Mouse (Mus musculus) cerebellum, adult 2 months (tissue): ENCODE data around the gene Lims1. TPM values are rescaled to one million over a fixed set of nuclear protein-coding genes. Genes with fewer than 3 reads are reported as not detected.

Source experiments
- DNase-seq, 2 experiments: peaks; one replicate each; pipeline ENCODE4 v3.0.0; 2021
- H3K27ac ChIP-seq: fragments of 200-500 bp; 2 replicates; pipeline ENCODE4 v1.5.1; 2012; ENCODE audit warnings: low read length, control low read depth, inconsistent platforms; ENCODE audit not compliant: insufficient read depth
- H3K27me3 ChIP-seq: fragments of 200-500 bp; 2 replicates; pipeline ENCODE4 v1.6.1; 2012; ENCODE audit warnings: inconsistent platforms, mild to moderate bottlenecking, low read length, moderate library complexity; ENCODE audit not compliant: control insufficient read depth, insufficient read depth
- H3K4me1 ChIP-seq: fragments of 200-500 bp; 2 replicates; pipeline ENCODE4 v1.6.1; 2011; ENCODE audit warnings: low read length; ENCODE audit not compliant: control insufficient read depth, insufficient read depth
- H3K4me3 ChIP-seq: fragments of 200-500 bp; replicated peaks from 2 replicates; pipeline ENCODE3; 2011; ENCODE audit warnings: mild to moderate bottlenecking, low read depth, low read length, control low read depth; ENCODE audit not compliant: insufficient read depth
- CTCF ChIP-seq: fragments of 200-500 bp; IDR thresholded peaks from 2 replicates; pipeline ENCODE4 v1.5.1; 2011; ENCODE audit warnings: low read depth, mild to moderate bottlenecking, control low read depth, low read length, moderate library complexity, borderline replicate concordance; ENCODE audit not compliant: insufficient read depth
- POLR2A ChIP-seq: fragments of 200-500 bp; IDR thresholded peaks from 2 replicates; pipeline ENCODE4 v1.6.1; 2011; ENCODE audit warnings: low read length, control low read depth, borderline replicate concordance; ENCODE audit not compliant: insufficient read depth
- WGBS: fragments of 180-500 bp; shearing (Covaris S2); methylation state at CpG from one replicate; pipeline ENCODE4 v1.1.7; 2018; 5-methylcytosine and 5-hydroxymethylcytosine counted together
- polyA plus RNA-seq: library from polyadenylated mRNA; depleted of rRNA; stranded (reverse); fragments of >200 nt; gene quantifications from 2 replicates; pipeline ENCODE4 v1.2.3, GENCODE M21; 2012

Gene Lims1
- polyA plus RNA-seq, 1 experiment: 16.5 TPM

DNA sequence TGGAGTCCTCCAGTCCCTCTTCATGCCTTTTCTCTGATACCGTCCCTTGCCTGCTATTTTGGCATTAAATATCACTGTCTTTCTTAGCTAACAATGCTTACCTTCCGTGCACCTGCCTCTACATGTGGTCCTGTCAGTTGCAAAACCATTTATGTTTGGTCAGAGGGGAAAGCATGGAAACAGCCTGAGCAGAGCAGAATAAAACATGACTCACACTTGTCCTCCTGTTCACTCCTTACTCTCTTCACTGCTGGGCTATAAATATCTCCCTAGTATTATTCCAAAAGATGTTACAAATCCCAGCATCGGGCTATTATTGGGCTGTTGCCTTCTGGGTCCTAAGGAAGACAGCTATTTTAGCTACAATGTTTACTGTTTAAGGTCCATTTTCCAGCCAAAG lies 78.6 kb downstream of the Lims1 start:
- Histone ChIP-seq H3K27me3 (no peaks in the 10 kb centered on the region), H3K4me3 (no peak overlapping the region), H3K4me1 (peaks cover 20% of the 10 kb centered on the region), H3K27ac (peak overlapping the region; percentile 90; the same call in 1 of the 2 replicates)
- TF ChIP-seq POLR2A (peak; percentile 24; the same call in 1 of the 2 replicates), CTCF (no peak)
- 11% methylated on average over 3 of the region's 3 CpGs for WGBS
- DNase-seq: peak; percentile 60 to 86

DNA sequence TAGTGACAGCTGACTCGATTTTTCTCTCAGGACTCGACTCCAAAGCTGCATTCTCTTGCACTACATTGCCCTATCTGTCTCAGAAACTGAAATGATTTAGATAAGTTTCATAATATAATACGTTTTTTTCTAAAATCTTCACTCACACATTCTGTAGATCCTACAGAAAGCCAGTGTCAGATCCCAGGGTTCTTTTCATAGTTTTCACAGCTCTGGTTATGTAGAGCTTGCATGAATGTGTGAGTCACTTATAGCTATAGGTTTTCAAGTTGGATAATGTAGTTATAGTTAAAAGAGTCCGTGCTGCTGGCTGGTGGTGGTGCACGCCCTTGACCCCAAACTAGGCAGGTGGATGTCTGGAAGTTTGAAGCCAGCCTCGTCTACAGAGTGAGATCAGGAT lies 81.4 kb downstream of the Lims1 start:
- DNase-seq: no peak
- H3K4me1 ChIP-seq: peaks cover 13% of the 10 kb centered on the region; the same call in 1 of the 2 replicates
- H3K27me3 ChIP-seq: no peaks in the 10 kb centered on the region
- WGBS: 93% methylated on average over 6 of the region's 6 CpGs
- no peak overlapping the region for H3K4me3 ChIP-seq
- no peak for TF ChIP-seq CTCF
- no peak for TF ChIP-seq POLR2A
- H3K27ac ChIP-seq: no peak overlapping the region

DNA sequence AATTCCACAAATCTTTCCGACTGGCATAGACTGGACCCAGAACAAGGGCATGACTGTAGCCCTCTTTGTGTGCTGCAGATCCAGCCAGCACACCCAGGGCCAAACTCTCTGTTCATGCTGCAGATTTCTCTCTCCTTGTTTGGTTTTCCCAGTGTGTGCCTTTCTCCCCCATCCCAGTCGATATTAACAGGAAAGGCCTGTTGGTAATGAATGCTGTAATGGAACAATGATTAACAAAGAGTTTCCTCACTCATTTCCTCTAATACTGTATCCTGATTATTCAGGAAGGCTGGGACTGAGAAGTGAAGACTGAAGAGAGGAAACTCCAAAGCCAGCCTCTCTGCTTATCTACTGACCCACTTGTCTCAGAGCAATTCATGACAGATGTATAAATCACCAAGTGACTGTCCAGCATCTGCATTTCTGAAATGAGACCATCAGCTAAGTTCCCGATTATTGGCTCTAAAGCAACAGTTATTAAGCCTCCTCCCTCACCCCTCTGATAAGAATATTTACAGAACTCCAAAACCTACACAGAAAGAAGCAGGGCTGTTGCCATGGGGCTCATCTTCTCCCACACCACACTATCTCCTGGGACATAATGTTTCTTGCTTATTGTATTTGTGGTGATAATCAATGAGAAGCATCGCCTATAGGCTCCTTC lies 82.2 kb downstream of the Lims1 start:
- Histone ChIP-seq H3K4me3 (no peak overlapping the region), H3K4me1 (peaks cover 13% of the 10 kb centered on the region; the same call in 1 of the 2 replicates), H3K27me3 (no peaks in the 10 kb centered on the region), H3K27ac (no peak overlapping the region)
- DNase-seq: no peak
- WGBS: 81% methylated on average over 4 of the region's 4 CpGs
- no peak for TF ChIP-seq POLR2A
- TF ChIP-seq CTCF: no peak

DNA sequence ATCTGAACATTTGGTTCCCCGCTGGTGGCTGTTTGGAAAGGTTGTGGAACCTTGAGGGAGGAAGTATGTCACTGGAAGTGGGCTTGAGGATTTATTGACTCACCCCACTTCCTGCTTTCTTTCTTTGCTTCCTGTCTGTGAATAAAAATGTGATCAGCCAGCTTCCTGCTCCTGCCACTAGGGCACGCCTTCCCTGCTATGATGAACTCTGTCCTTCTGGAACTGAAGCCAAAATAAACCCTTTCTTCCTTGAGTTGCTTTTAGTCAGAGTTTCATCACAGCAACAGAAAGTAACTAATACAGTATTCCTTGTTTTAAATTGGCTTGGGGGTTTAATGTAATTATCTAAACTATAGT lies 82.7 kb downstream of the Lims1 start:
- H3K4me1 ChIP-seq: peaks cover 13% of the 10 kb centered on the region; the same call in 1 of the 2 replicates
- no peak overlapping the region for H3K27ac ChIP-seq
- no peak for DNase-seq
- 86% methylated on average over 2 of the region's 2 CpGs for WGBS
- no peaks in the 10 kb centered on the region for H3K27me3 ChIP-seq
- TF ChIP-seq POLR2A (no peak), CTCF (no peak)
- no peak overlapping the region for H3K4me3 ChIP-seq

DNA sequence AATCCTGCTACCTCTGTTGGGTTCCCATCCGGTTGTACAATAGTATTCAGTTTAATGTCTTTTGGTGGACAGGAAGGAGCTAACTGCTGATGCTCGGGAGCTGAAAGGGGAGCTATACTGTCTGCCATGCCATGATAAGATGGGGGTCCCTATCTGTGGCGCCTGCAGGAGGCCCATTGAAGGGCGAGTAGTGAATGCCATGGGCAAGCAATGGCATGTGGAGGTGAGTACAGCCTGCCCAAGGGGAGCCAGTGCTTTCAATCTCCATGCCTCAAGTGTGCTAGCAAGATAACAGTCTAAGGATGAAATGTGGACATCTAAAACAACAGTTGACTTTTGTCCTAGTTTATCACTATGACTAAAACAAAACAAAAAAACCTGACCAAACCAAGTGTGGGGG lies 89.1 kb downstream of the Lims1 start:
- WGBS: 86% methylated on average over 4 of the region's 4 CpGs
- H3K4me1 ChIP-seq: no peaks in the 10 kb centered on the region
- H3K27me3 ChIP-seq: no peaks in the 10 kb centered on the region
- no peak overlapping the region for H3K27ac ChIP-seq
- H3K4me3 ChIP-seq: no peak overlapping the region
- DNase-seq: no peak
- TF ChIP-seq CTCF (no peak), POLR2A (no peak)

DNA sequence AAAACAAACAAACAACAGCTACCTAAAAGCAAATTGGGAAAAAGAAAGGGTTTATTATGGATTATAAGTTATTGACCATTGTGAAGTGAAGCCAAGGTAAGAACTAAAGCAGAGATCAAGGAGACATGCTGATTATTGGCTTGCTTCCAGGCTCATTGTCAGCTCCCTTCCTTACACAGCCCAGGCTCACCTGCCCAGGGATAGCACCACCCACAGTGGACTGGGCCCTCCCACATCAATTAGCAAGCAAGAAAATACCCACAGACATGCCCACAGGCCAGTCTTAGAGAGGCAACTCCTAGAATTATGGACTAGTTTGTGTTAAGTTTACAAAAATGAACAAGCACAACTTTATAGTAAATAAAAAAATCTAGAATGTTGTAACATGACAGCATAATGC lies 89.6 kb downstream of the Lims1 start:
- no peak for DNase-seq
- H3K4me3 ChIP-seq: no peak overlapping the region
- H3K27ac ChIP-seq: no peak overlapping the region
- no peaks in the 10 kb centered on the region for H3K4me1 ChIP-seq
- TF ChIP-seq POLR2A (no peak), CTCF (no peak)
- no peaks in the 10 kb centered on the region for H3K27me3 ChIP-seq

DNA sequence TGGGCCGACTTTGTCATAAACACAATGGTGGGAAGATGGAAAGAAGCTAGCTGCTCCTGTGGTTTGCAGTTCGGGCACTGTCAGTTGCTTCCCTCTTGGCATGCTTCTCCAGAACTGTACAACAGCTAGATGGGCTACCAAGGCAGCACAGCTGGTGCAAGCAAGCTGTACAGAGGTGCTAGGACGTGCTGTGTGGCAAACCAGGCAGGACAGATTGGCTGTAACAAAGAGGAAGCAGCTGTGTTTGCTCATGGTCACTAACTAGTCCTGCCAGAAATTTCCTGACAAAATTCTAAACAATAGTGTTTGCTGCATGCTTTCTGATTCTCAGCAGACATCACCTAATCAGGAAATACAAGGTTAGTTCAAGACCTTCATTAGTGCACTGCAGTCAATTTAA lies 93.4 kb downstream of the Lims1 start:
- H3K4me3 ChIP-seq: no peak overlapping the region

DNA sequence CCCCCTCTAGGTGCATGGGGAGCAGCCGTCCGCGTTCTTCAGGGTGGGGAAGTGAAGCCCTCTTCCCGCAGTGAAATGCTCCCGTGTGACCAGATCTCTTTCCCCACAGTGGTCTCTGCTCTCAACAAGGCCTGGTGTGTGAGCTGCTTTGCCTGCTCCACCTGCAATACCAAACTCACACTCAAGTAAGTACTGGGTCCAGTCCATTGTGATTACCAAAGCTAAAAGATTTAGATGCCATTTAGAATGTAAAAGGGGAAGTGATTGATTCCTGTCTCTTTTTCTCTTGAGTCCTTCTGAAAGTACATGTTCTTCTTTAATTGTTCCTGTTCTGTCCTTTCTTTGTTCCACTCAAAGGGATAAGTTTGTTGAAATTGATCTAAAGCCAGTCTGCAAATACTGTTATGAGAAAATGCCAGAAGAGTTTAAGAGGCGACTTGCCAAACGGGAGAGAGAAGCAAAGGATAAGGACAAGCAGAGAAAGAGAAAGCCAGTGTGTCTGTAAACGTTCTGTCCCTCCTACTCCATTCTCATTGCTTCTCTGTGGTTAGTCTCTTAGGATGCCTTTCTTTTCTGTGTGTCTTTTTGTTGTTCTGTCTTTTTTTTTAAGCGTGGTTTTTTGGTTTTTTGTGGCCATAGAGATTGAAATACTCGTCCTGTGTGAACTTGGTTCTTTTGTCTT lies 95.2 kb downstream of the Lims1 start:
- no peak for DNase-seq
- Histone ChIP-seq H3K27me3 (no peaks in the 10 kb centered on the region), H3K4me3 (no peak overlapping the region), H3K4me1 (no peaks in the 10 kb centered on the region), H3K27ac (no peak overlapping the region)
- 87% methylated on average over 10 of the region's 10 CpGs for WGBS
- TF ChIP-seq POLR2A (no peak), CTCF (no peak)

More for the DNA sequence above, 93.4 kb downstream of the Lims1 start:
- Histone ChIP-seq H3K27ac (no peak overlapping the region), H3K27me3 (no peaks in the 10 kb centered on the region), H3K4me1 (no peaks in the 10 kb centered on the region)
- DNase-seq: no peak
- WGBS: 81% methylated on average over 3 of the region's 3 CpGs
- no peak for TF ChIP-seq CTCF
- TF ChIP-seq POLR2A: no peak
